Mouse (Mus musculus) heart, embryonic 13.5 days (tissue): ENCODE results near the gene Sprr2f. TPM values are rescaled to one million over a fixed set of nuclear protein-coding genes. Genes with fewer than 3 reads are reported as not detected.

Experiments used
- polyA plus RNA-seq: library from polyadenylated mRNA; unstranded; fragments of >200 nt; fragmentation: Nextera tagmentation; extraction: Ambion mirVana; gene quantifications from 2 replicates; pipeline ENCODE4 v1.2.1, GENCODE M21; 2015

Gene Sprr2f
- polyA plus RNA-seq, 1 experiment from 2014 or later = not detected

Other genes with a start within 250 kb of the Sprr2f start
- gene Prr9, start 241.2 kb upstream of the Sprr2f start, polyA plus RNA-seq = not detected in 2 replicates
- not detected in 2 replicates for gene Lelp1, start 222.4 kb upstream of the Sprr2f start, polyA plus RNA-seq
- not detected in 2 replicates for gene Sprr2a1, start 149.4 kb upstream of the Sprr2f start, polyA plus RNA-seq
- 1.6 and 2.0 TPM in 2 replicates for gene Sprr2a2, start 149.3 kb upstream of the Sprr2f start, polyA plus RNA-seq
- gene Sprr2a3, start 79.8 kb upstream of the Sprr2f start, polyA plus RNA-seq = not detected in 2 replicates
- gene Sprr2b, start 48.6 kb upstream of the Sprr2f start, polyA plus RNA-seq = not detected in 2 replicates
- gene Sprr2d, start 26.0 kb upstream of the Sprr2f start, polyA plus RNA-seq = not detected in 2 replicates
- gene Sprr2e, start 13.0 kb upstream of the Sprr2f start, polyA plus RNA-seq = not detected in 2 replicates
- not detected in 2 replicates for gene Sprr2h, start 20.5 kb downstream of the Sprr2f start, polyA plus RNA-seq
- not detected in 2 replicates for gene Sprr2i, start 42.8 kb downstream of the Sprr2f start, polyA plus RNA-seq
- gene Sprr2j-ps, start 52.9 kb downstream of the Sprr2f start, polyA plus RNA-seq = not detected in 2 replicates
- 6.5 and 6.8 TPM in 2 replicates for gene Gm9774, start 64.2 kb downstream of the Sprr2f start, polyA plus RNA-seq
- not detected in 2 replicates for gene Sprr2k, start 67.4 kb downstream of the Sprr2f start, polyA plus RNA-seq
- gene Sprr1b, start 73.6 kb downstream of the Sprr2f start, polyA plus RNA-seq = not detected in 2 replicates
- gene Sprr3, start 93.5 kb downstream of the Sprr2f start, polyA plus RNA-seq = not detected in 2 replicates
- 0.19 and 0.31 TPM in 2 replicates for gene Sprr1a, start 120.7 kb downstream of the Sprr2f start, polyA plus RNA-seq
- gene Sprr4, start 135.3 kb downstream of the Sprr2f start, polyA plus RNA-seq = not detected in 2 replicates
- gene 2310046K23Rik, start 169.3 kb downstream of the Sprr2f start, polyA plus RNA-seq = not detected in 2 replicates
- not detected in 2 replicates for gene Ivl, start 208.5 kb downstream of the Sprr2f start, polyA plus RNA-seq
- not detected in 2 replicates for gene Smcp, start 223.8 kb downstream of the Sprr2f start, polyA plus RNA-seq
- gene 2210017I01Rik, start 242.3 kb downstream of the Sprr2f start, polyA plus RNA-seq = not detected in 2 replicates